In the genomic region with DNA sequence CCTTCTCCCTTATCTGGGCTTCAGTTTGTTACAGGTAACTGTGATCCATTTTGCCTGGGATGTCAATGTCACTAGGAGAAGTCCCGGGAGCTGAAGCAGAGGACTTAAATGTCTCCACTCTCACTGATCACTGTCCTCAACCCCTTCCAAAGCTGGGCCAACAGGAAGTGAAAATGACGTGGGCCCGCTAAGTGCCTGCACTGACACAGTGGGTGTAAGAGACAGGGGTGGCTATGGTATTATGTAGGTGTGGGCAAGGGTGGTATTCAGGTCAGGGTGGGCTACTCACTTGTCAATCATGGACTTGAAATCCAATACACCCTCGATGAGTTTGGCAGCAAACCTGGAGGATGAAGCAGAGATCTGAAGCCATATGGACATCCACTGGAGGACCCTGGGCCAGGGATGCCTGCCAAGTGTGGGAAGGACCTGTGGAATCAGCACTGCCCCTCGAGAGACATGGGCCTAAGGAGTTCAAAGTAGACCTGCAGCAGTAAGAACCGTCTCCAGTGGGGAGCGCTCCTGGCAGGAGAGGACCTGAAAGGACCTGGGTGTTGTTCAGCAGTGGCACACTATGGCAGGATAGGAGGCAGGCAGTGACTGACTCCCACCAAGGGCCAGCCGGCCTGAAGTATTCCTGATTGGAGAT, we compare ENCODE assay signal across 19 mouse cellular contexts. TPM values are rescaled to one million over a fixed set of nuclear protein-coding genes. Genes with fewer than 3 reads are reported as not detected.
A peak's percentile ranks its signal among the peaks of the same experiment; 100 is the strongest.
DNase-seq lines count a peak whose midpoint lies in the region; ATAC-seq and TF ChIP-seq lines count a peak whose summit lies in the region.
"Had no signal": no experiment of that assay in that cellular context is flagged by ENCODE, and none has a peak within 500 bp of the region (broad histone marks: within the 10 kb centered on the region; RNA-seq: fewer than 3 reads in every experiment).

No protein-coding gene starts in this region.

- intact Hi-C loops in heart, adult 2 months (cut with DNase I) = no loop called here
- intact Hi-C loops in heart, postnatal 36 days (cut with DNase I) = no loop called here

- no peak for DNase-seq in heart, adult 2 months
- DNase-seq in heart, postnatal 36 days = no peak
- DNase-seq in limb, embryonic 10.5 days (ENCODE audit: low spot score) = no peak
- DNase-seq in splenic B cell, adult 2 months (ENCODE audit: low read depth, low spot score) = peak; percentile 25
- no peak for DNase-seq in embryo, embryonic 10.5 days (ENCODE audit: low spot score)
- DNase-seq: cerebellum, adult 8-10 months; kidney, postnatal 10 days; left cerebral cortex, postnatal 4 days; lung, adult 18-20 months; lung, postnatal 10 days; midbrain, embryonic 14.5 days; right cerebral cortex, postnatal 14 days; thymus, postnatal 25 days had no signal

- no peaks in the 10 kb centered on the region for H3K9me3 ChIP-seq in limb, embryonic 15.5 days
- no peaks in the 10 kb centered on the region for H3K9me3 ChIP-seq in limb, embryonic 10.5 days (replicated peaks)
- no peaks in the 10 kb centered on the region for H3K9me3 ChIP-seq in intestine, embryonic 15.5 days
- H3K9me3 ChIP-seq: embryonic facial prominence, embryonic 10.5 days; forebrain, embryonic 15.5 days; neural tube, embryonic 12.5 days had no signal

- no peaks in the 10 kb centered on the region for H3K27me3 ChIP-seq in heart, adult 2 months (ENCODE audit: control insufficient read depth, insufficient read depth, low read length)
- no peaks in the 10 kb centered on the region for H3K27me3 ChIP-seq in limb, embryonic 15.5 days
- 0 out of 2 replicates have a peak, but pooled peaks cover 3% of the 10 kb centered on the region for H3K27me3 ChIP-seq in limb, embryonic 10.5 days (ENCODE audit: low read depth, poor library complexity, severe bottlenecking)
- no peaks in the 10 kb centered on the region for H3K27me3 ChIP-seq in intestine, embryonic 15.5 days (replicated peaks)
- H3K27me3 ChIP-seq in splenic B cell, adult 2 months (ENCODE audit: control insufficient read depth, insufficient read depth, low read length, poor library complexity, severe bottlenecking) = no peaks in the 10 kb centered on the region
- H3K27me3 ChIP-seq: forebrain, embryonic 15.5 days; neural tube, embryonic 12.5 days had no signal

- no peaks in the 10 kb centered on the region for H3K79me2 ChIP-seq in heart, adult 2 months (replicated peaks; ENCODE audit: control insufficient read depth, insufficient read depth, low read length)

- no peak overlapping the region for H3K4me2 ChIP-seq in limb, embryonic 15.5 days
- H3K4me2 ChIP-seq in intestine, embryonic 15.5 days (replicated peaks) = no peak overlapping the region
- H3K4me2 ChIP-seq: forebrain, embryonic 15.5 days; heart, embryonic 11.5 days; neural tube, embryonic 12.5 days had no signal

- no peak for TF ChIP-seq POLR2A in heart, adult 2 months (IDR thresholded peaks at IDR 0.05; ENCODE audit: insufficient read depth, low read depth, low read length)

- no peak overlapping the region for H3K9ac ChIP-seq in heart, adult 2 months (ENCODE audit: low read depth, low read length)
- H3K9ac ChIP-seq in limb, embryonic 15.5 days = 0 out of 2 replicates have a peak overlapping the region, but pooled peaks have one; percentile 2
- H3K9ac ChIP-seq in intestine, embryonic 15.5 days = no peak overlapping the region
- H3K9ac ChIP-seq: forebrain, embryonic 15.5 days; neural tube, embryonic 12.5 days had no signal

- peaks cover 9% of the 10 kb centered on the region for H3K4me1 ChIP-seq in heart, adult 2 months (ENCODE audit: control insufficient read depth, insufficient read depth, low read length)
- H3K4me1 ChIP-seq in limb, embryonic 15.5 days = peaks cover 6% of the 10 kb centered on the region
- 0 out of 2 replicates have a peak, but pooled peaks cover 8% of the 10 kb centered on the region for H3K4me1 ChIP-seq in limb, embryonic 10.5 days
- no peaks in the 10 kb centered on the region for H3K4me1 ChIP-seq in intestine, embryonic 15.5 days (replicated peaks)

- peak overlapping the region; percentile 42 for H3K27ac ChIP-seq in heart, adult 2 months
- no peak overlapping the region for H3K27ac ChIP-seq in limb, embryonic 15.5 days
- no peak overlapping the region for H3K27ac ChIP-seq in limb, embryonic 10.5 days
- H3K27ac ChIP-seq in intestine, embryonic 15.5 days = no peak overlapping the region
- H3K27ac ChIP-seq: embryonic facial prominence, embryonic 10.5 days; forebrain, embryonic 15.5 days; neural tube, embryonic 12.5 days had no signal

- no peak for TF ChIP-seq CTCF in heart, adult 2 months (IDR thresholded peaks at IDR 0.05)

- 58% methylated on average over 8 of the region's 8 CpGs for WGBS in heart, adult 2 months
- WGBS in limb, embryonic 15.5 days = 83% methylated on average over 8 of the region's 8 CpGs
- 84% methylated on average over 8 of the region's 8 CpGs for WGBS in limb, embryonic 10.5 days
- WGBS in intestine, embryonic 15.5 days = 81% methylated on average over 8 of the region's 8 CpGs

- ATAC-seq in limb, embryonic 15.5 days (ENCODE audit: insufficient number of reproducible peaks, low FRiP score, low TSS enrichment, low read depth) = no peak
- 0 out of 2 replicates have a peak, but pooled peaks have one; percentile 31 for ATAC-seq in intestine, embryonic 15.5 days
- ATAC-seq: forebrain, embryonic 15.5 days had no signal

- no peak for TF ChIP-seq EP300 in heart, adult 2 months (IDR thresholded peaks at IDR 0.05; ENCODE audit: insufficient read depth, low read depth, low read length)

- H3K4me3 ChIP-seq in heart, adult 2 months = no peak overlapping the region
- H3K4me3 ChIP-seq in limb, embryonic 15.5 days = no peak overlapping the region
- H3K4me3 ChIP-seq in limb, embryonic 10.5 days = no peak overlapping the region
- no peak overlapping the region for H3K4me3 ChIP-seq in intestine, embryonic 15.5 days (replicated peaks)
- H3K4me3 ChIP-seq: embryonic facial prominence, embryonic 10.5 days; forebrain, embryonic 15.5 days; neural tube, embryonic 12.5 days had no signal

- peaks cover 4% of the 10 kb centered on the region; the same call in 1 of the 2 replicates for H3K36me3 ChIP-seq in heart, adult 2 months (ENCODE audit: control insufficient read depth, insufficient read depth, low read length)
- H3K36me3 ChIP-seq in limb, embryonic 15.5 days = peaks cover 64% of the 10 kb centered on the region
- peaks cover 63% of the 10 kb centered on the region for H3K36me3 ChIP-seq in limb, embryonic 10.5 days
- 0 out of 2 replicates have a peak, but pooled peaks cover 3% of the 10 kb centered on the region for H3K36me3 ChIP-seq in intestine, embryonic 15.5 days
- H3K36me3 ChIP-seq in splenic B cell, adult 2 months (ENCODE audit: control insufficient read depth, insufficient read depth, low read length, poor library complexity, severe bottlenecking) = no peaks in the 10 kb centered on the region

RNA-seq across cellular contexts. Expression of a gene that starts 7.0 kb away (rescaled TPM):
- 100 to 1,000 TPM; 452 to 542 TPM for total RNA-seq in heart, adult 2 months (2021)
- polyA plus RNA-seq in heart, adult 2 months (2012; rRNA removed) = 695 and 713 TPM in 2 replicates
- 100 to 1,000 TPM; 496 to 534 TPM for total RNA-seq in heart, postnatal 36 days (2021)
- 23.9 and 37.6 TPM in 2 replicates for polyA plus RNA-seq in limb, embryonic 15.5 days (2015; fragmentation: Nextera tagmentation; extraction: Ambion mirVana)
- 21.9 and 22.9 TPM in 2 replicates for polyA plus RNA-seq in limb, embryonic 10.5 days (2016; fragmentation: Nextera tagmentation; extraction: Ambion mirVana)
- 19.6 and 19.8 TPM in 2 replicates for polyA plus RNA-seq in intestine, embryonic 15.5 days (2015; fragmentation: Nextera tagmentation; extraction: Ambion mirVana)

RNA-seq across cellular contexts. Expression of a gene that starts 7.3 kb away (rescaled TPM):
- total RNA-seq in heart, adult 2 months (2021) = 10 to 100 TPM; 82.7 to 91.2 TPM
- polyA plus RNA-seq in heart, adult 2 months (2012; rRNA removed) = 88.7 and 107 TPM in 2 replicates
- total RNA-seq in heart, postnatal 36 days (2021) = 10 to 100 TPM; 82.9 to 85.1 TPM
- polyA plus RNA-seq in limb, embryonic 15.5 days (2015; fragmentation: Nextera tagmentation; extraction: Ambion mirVana) = 137 and 149 TPM in 2 replicates
- 172 and 177 TPM in 2 replicates for polyA plus RNA-seq in limb, embryonic 10.5 days (2016; fragmentation: Nextera tagmentation; extraction: Ambion mirVana)
- 117 and 120 TPM in 2 replicates for polyA plus RNA-seq in intestine, embryonic 15.5 days (2015; fragmentation: Nextera tagmentation; extraction: Ambion mirVana)

RNA-seq across cellular contexts. Expression of a gene that starts 16.5 kb away (rescaled TPM):
- 1 to 10 TPM; 5.9 to 9.0 TPM for total RNA-seq in heart, adult 2 months (2021)
- polyA plus RNA-seq in heart, adult 2 months (2012; rRNA removed) = 23.5 and 25.1 TPM in 2 replicates
- 1 to 10 TPM; 7.6 to 8.8 TPM for total RNA-seq in heart, postnatal 36 days (2021)
- polyA plus RNA-seq in limb, embryonic 15.5 days (2015; fragmentation: Nextera tagmentation; extraction: Ambion mirVana) = 35.5 and 35.8 TPM in 2 replicates
- 37.6 and 45.4 TPM in 2 replicates for polyA plus RNA-seq in limb, embryonic 10.5 days (2016; fragmentation: Nextera tagmentation; extraction: Ambion mirVana)
- polyA plus RNA-seq in intestine, embryonic 15.5 days (2015; fragmentation: Nextera tagmentation; extraction: Ambion mirVana) = 44.5 and 50.9 TPM in 2 replicates

RNA-seq across cellular contexts. Expression of a gene that starts 44.5 kb away (rescaled TPM):
- total RNA-seq in heart, adult 2 months (2021) = 10 to 100 TPM; 74.2 to 90.3 TPM
- 64.3 and 98.7 TPM in 2 replicates for polyA plus RNA-seq in heart, adult 2 months (2012; rRNA removed)
- total RNA-seq in heart, postnatal 36 days (2021) = 10 to 100 TPM; 62.9 to 69.4 TPM
- polyA plus RNA-seq in limb, embryonic 15.5 days (2015; fragmentation: Nextera tagmentation; extraction: Ambion mirVana) = 23.3 and 23.9 TPM in 2 replicates
- 30.8 and 33.3 TPM in 2 replicates for polyA plus RNA-seq in limb, embryonic 10.5 days (2016; fragmentation: Nextera tagmentation; extraction: Ambion mirVana)
- 20.9 and 24.1 TPM in 2 replicates for polyA plus RNA-seq in intestine, embryonic 15.5 days (2015; fragmentation: Nextera tagmentation; extraction: Ambion mirVana)

RNA-seq across cellular contexts. Expression of a gene that starts 49.4 kb away (rescaled TPM):
- 10 to 100 TPM; 37.7 to 40.6 TPM for total RNA-seq in heart, adult 2 months (2021)
- 125 and 143 TPM in 2 replicates for polyA plus RNA-seq in heart, adult 2 months (2012; rRNA removed)
- total RNA-seq in heart, postnatal 36 days (2021) = 10 to 100 TPM; 41.9 to 43.1 TPM
- 87.5 and 88.5 TPM in 2 replicates for polyA plus RNA-seq in limb, embryonic 15.5 days (2015; fragmentation: Nextera tagmentation; extraction: Ambion mirVana)
- polyA plus RNA-seq in limb, embryonic 10.5 days (2016; fragmentation: Nextera tagmentation; extraction: Ambion mirVana) = 76.5 and 90.3 TPM in 2 replicates
- 68.4 and 69.4 TPM in 2 replicates for polyA plus RNA-seq in intestine, embryonic 15.5 days (2015; fragmentation: Nextera tagmentation; extraction: Ambion mirVana)

Comparison
In these comparisons a context has a peak if more than half of its experiments do, and no peak if none do; other contexts are left out.
1. RNA of a gene that starts 7.0 kb away (polyA plus RNA-seq): 695 to 713 TPM in heart, adult 2 months; 23.9 to 37.6 TPM in limb, embryonic 15.5 days, 21.9 to 22.9 TPM in limb, embryonic 10.5 days and 19.6 to 19.8 TPM in intestine, embryonic 15.5 days; every median in the first group is over 10 times any median in the second.